Mouse (Mus musculus): ENCODE data around the gene Arhgap24. TPM values are rescaled to one million over a fixed set of nuclear protein-coding genes. Genes with fewer than 3 reads are reported as not detected.
A peak's percentile ranks its signal among the peaks of the same experiment; 100 is the strongest.

The Arhgap24 gene
- polyA plus RNA-seq, 1 experiment from 2014 or later: 12.3 TPM

DNA sequence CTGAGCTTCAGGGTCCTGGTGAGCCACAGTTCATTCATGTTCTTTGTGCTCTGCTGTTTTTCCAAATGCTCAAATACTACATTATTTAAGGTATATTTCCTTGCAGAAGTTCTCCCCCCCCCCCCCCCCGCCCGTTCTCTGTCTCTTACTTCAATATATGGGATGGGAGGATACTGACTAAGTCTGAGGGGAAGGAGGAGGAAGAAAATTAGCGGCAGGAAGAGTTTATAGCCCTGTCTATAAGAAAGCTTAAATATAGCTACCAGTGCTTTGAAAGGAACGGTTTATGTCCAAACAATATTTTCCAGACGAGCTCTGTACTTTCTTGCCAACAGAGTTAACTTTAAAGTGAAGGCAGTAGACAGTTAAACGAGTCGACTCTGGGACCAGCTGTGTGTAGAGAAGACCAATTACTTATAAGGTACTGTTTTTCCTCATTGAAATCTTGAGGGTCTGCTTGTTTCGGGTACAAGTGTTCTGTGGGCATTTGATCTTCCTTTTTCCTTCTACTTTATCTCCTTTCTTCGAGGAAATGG, 243.7 kb downstream of the Arhgap24 start:
- Histone ChIP-seq H3K4me1 (peaks cover 3% of the 10 kb centered on the region; the same call in 1 of the 2 replicates), H3K27ac (replicated peaks) (no peak overlapping the region), H3K4me3 (replicated peaks) (0 out of 2 replicates have a peak overlapping the region, but pooled peaks have one; percentile 7), H3K9me3 (replicated peaks) (no peaks in the 10 kb centered on the region), H3K9ac (replicated peaks) (no peak overlapping the region), H3K36me3 (no peaks in the 10 kb centered on the region), H3K4me2 (0 out of 2 replicates have a peak overlapping the region, but pooled peaks have one; percentile 0), H3K27me3 (replicated peaks) (no peaks in the 10 kb centered on the region)
- 51% methylated on average over 8 of the region's 9 CpGs for WGBS
- no peak for ATAC-seq (ENCODE audit: low FRiP score)

DNA sequence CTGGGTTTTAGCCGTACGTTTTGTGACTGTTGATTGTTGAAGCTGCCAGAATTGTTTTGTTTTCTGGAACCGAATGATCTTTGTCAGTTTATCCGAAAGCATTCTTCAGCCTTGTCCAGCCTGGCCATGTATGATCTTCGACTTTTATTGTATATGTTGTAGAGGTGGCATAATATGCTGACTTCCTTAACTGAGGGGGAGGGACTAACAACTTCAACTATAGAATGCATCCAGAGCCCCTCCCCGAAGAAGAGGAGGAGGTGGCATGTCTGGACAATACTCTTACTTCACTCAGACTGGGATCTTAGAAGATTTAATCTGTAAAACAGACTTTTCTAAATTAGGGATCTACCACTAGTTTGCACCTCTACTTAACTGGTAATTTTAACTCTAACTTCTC, 244.2 kb downstream of the Arhgap24 start:
- 0 out of 2 replicates have a peak overlapping the region, but pooled peaks have one; percentile 0 for H3K4me2 ChIP-seq
- H3K4me3 ChIP-seq (replicated peaks): 0 out of 2 replicates have a peak overlapping the region, but pooled peaks have one; percentile 7
- H3K27ac ChIP-seq (replicated peaks): no peak overlapping the region
- peaks cover 3% of the 10 kb centered on the region; the same call in 1 of the 2 replicates for H3K4me1 ChIP-seq
- no peaks in the 10 kb centered on the region for H3K9me3 ChIP-seq (replicated peaks)
- no peak overlapping the region for H3K9ac ChIP-seq (replicated peaks)
- no peaks in the 10 kb centered on the region for H3K27me3 ChIP-seq (replicated peaks)
- ATAC-seq (ENCODE audit: low FRiP score): no peak
- H3K36me3 ChIP-seq: no peaks in the 10 kb centered on the region
- 77% methylated on average over 6 of the region's 6 CpGs for WGBS

DNA sequence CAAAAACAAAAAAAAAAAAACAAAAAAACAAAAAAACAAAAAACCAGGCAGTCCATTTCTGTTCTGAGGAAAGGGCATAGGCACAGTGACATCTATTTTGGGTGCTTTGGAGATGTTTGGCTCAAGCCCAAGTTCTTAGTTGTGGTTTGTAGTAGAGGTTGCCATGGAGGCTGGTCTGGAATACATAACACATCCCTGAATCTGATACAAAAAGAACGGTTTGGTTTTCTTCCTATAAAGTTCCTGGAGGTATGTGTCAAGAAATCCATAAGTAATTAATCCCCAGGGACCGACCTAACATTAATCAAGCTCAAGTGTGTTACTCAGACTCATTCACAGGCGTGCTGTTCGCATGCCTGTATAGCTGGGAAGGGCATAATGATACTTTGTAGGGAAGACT, 245.8 kb downstream of the Arhgap24 start:
- H3K9me3 ChIP-seq (replicated peaks): no peaks in the 10 kb centered on the region
- no peak overlapping the region for H3K4me3 ChIP-seq (replicated peaks)
- H3K36me3 ChIP-seq: no peaks in the 10 kb centered on the region
- no peak for ATAC-seq (ENCODE audit: low FRiP score)
- H3K27me3 ChIP-seq (replicated peaks): no peaks in the 10 kb centered on the region
- 39% methylated on average over 4 of the region's 4 CpGs for WGBS
- peaks cover 3% of the 10 kb centered on the region; the same call in 1 of the 2 replicates for H3K4me1 ChIP-seq
- H3K9ac ChIP-seq (replicated peaks): no peak overlapping the region
- no peak overlapping the region for H3K27ac ChIP-seq (replicated peaks)
- H3K4me2 ChIP-seq: no peak overlapping the region

DNA sequence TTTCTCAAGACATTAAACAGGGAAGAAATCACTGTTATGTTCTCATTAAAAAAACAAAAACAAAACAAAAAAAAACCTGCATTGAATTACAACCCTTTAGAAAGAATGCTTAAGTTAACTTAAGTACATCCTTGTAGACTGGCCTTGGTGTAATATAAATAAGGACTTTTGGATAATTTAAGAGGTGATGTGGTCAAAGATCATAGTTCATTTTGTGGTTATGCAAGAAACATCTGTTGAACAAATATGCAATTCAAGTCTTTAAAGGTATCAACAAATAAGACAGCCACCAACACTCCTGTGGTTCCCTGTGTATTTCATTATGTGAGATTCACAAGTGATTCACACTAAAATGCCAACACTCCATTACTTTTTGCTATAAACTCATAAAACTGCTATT, 247.3 kb downstream of the Arhgap24 start:
- H3K9ac ChIP-seq (replicated peaks): no peak overlapping the region
- H3K9me3 ChIP-seq (replicated peaks): no peaks in the 10 kb centered on the region
- no peak overlapping the region for H3K27ac ChIP-seq (replicated peaks)
- H3K4me3 ChIP-seq (replicated peaks): no peak overlapping the region
- no peaks in the 10 kb centered on the region for H3K36me3 ChIP-seq
- H3K4me2 ChIP-seq: no peak overlapping the region
- no peaks in the 10 kb centered on the region for H3K27me3 ChIP-seq (replicated peaks)
- ATAC-seq (ENCODE audit: low FRiP score): no peak
- H3K4me1 ChIP-seq: peaks cover 3% of the 10 kb centered on the region; the same call in 1 of the 2 replicates

DNA sequence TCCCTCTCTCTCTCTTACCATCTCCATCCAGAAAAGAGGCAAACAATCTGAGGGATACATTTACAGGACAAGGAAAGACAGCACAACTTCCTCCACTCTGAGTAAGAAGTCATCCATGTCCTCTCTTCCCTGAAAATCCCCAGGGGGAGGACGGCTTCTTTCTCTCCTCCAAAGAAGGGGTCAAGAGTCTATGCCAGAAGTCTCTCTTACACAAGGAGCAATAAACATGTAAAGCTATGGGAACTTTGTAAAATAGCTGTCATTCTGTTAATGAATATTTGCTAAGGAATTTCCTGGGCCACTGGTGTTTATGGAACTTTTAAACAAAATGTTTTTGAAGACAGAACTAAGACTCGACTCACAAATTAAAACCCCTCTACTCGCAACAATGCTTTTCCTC, 248.3 kb downstream of the Arhgap24 start:
- no peak overlapping the region for H3K27ac ChIP-seq (replicated peaks)
- ATAC-seq (ENCODE audit: low FRiP score): no peak
- 64% methylated on average over 3 of the region's 3 CpGs for WGBS
- no peak overlapping the region for H3K4me2 ChIP-seq
- peaks cover 1% of the 10 kb centered on the region; the same call in 1 of the 2 replicates for H3K4me1 ChIP-seq
- H3K27me3 ChIP-seq (replicated peaks): no peaks in the 10 kb centered on the region
- H3K9ac ChIP-seq (replicated peaks): no peak overlapping the region
- H3K4me3 ChIP-seq (replicated peaks): no peak overlapping the region
- H3K9me3 ChIP-seq (replicated peaks): no peaks in the 10 kb centered on the region
- H3K36me3 ChIP-seq: no peaks in the 10 kb centered on the region

DNA sequence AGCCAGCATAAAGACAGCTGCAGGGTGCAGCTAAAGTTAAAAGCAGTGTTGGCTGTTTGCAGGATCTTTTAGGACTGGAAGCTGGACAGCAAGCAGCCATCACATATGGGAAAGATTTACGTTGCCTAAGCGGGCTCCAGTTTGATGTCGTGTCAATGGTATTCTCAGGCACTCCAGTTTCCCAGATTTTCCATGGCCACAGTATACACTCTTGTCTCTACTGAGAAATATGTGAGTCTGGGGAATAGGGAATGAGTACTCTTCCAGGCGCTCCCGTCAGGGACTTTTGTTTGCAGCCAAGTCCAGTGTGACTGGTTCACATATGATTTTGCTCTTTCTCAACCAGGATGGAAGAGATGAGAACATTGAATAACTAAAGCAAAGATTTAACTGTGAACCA, 254.9 kb downstream of the Arhgap24 start:
- H3K9ac ChIP-seq (replicated peaks): no peak overlapping the region

DNA sequence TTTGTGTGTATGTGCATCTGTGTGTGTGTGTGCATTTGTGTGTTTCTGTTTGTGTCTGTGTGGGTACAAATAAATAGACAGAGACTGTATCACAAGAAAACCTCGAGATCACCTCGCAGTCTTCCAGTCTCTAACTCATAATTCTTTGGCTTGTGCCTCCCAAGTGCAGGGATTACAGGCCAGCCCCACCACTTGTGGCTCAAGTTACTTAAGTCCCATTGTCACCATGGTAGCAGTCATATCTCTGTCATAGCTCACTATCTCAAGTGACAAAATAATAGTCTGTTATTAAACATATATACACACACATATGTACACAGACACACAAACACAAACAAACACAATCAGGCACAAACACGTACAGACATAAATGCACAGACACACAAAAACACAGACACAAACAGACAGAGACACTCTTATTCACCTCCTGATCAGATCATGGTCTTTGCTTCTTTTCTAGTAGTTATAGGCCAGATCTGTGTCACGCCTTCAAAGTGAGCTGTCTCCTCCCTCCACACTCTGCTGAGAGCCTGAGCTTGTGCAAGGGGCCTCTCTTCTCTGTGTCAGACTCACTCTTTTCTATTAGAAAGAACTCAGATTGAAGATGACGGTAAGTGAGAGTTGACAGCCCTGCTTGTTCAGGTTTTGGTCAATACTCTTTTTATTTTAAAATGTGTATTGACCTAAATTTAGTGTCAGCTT, 261.5 kb downstream of the Arhgap24 start:
- Histone ChIP-seq H3K27ac (replicated peaks) (no peak overlapping the region), H3K4me1 (no peaks in the 10 kb centered on the region), H3K27me3 (replicated peaks) (no peaks in the 10 kb centered on the region), H3K9ac (replicated peaks) (no peak overlapping the region), H3K4me2 (no peak overlapping the region), H3K9me3 (replicated peaks) (no peaks in the 10 kb centered on the region), H3K36me3 (no peaks in the 10 kb centered on the region), H3K4me3 (replicated peaks) (no peak overlapping the region)
- WGBS: 74% methylated on average over 5 of the region's 5 CpGs
- ATAC-seq (ENCODE audit: low FRiP score): no peak

More for the DNA sequence above, 254.9 kb downstream of the Arhgap24 start:
- Histone ChIP-seq H3K36me3 (no peaks in the 10 kb centered on the region), H3K4me2 (no peak overlapping the region), H3K27me3 (replicated peaks) (no peaks in the 10 kb centered on the region), H3K4me1 (0 out of 2 replicates have a peak, but pooled peaks cover 5% of the 10 kb centered on the region), H3K27ac (replicated peaks) (0 out of 2 replicates have a peak overlapping the region, but pooled peaks have one; percentile 10), H3K4me3 (replicated peaks) (no peak overlapping the region), H3K9me3 (replicated peaks) (no peaks in the 10 kb centered on the region)
- 60% methylated on average over 5 of the region's 5 CpGs for WGBS
- ATAC-seq (ENCODE audit: low FRiP score): no peak

DNA sequence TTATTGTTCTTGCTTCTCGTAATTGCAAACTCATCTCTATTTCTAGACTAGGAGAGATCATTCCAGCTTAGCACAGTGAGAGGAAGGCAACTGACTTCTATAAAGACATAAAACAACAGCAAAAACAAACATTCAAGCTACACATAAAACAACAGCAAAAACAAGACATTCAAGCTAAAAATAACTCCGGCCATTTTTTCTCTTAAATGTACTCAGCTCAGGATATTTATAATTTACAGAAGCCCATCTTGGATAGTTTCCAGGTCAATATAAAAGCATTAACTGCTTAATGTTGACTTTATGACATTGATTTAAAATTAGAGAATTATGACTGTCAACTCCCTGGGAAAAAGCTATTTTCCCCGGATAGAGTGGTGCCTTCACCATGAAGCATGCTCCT, 262.2 kb downstream of the Arhgap24 start:
- H3K27me3 ChIP-seq (replicated peaks): no peaks in the 10 kb centered on the region
- no peak overlapping the region for H3K27ac ChIP-seq (replicated peaks)
- no peak overlapping the region for H3K4me2 ChIP-seq
- no peaks in the 10 kb centered on the region for H3K4me1 ChIP-seq
- no peak for ATAC-seq (ENCODE audit: low FRiP score)
- H3K36me3 ChIP-seq: no peaks in the 10 kb centered on the region
- no peak overlapping the region for H3K4me3 ChIP-seq (replicated peaks)
- WGBS: 72% methylated on average over 3 of the region's 3 CpGs
- H3K9ac ChIP-seq (replicated peaks): no peak overlapping the region
- H3K9me3 ChIP-seq (replicated peaks): no peaks in the 10 kb centered on the region

DNA sequence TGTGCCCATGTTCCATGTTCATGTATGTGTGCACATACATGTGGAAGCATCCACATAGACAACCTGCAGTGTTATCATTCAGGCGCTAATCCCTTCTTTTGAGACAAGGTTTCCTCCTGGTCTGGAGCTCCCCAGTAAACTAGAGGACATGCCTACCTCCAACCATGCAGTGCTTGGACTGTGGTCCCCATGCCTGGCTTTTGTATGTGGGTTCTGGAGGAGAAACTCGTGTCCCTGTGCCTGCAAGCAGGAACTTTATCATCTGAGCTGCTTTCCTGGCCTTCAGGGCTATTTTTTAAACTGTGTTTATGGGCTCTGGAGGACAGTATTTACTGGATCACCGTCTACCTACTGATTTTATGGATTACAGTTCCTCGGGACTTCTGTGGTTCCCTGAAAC, 262.9 kb downstream of the Arhgap24 start:
- Histone ChIP-seq H3K36me3 (no peaks in the 10 kb centered on the region), H3K27me3 (replicated peaks) (no peaks in the 10 kb centered on the region), H3K9ac (replicated peaks) (no peak overlapping the region), H3K27ac (replicated peaks) (no peak overlapping the region), H3K4me2 (no peak overlapping the region), H3K9me3 (replicated peaks) (no peaks in the 10 kb centered on the region), H3K4me3 (replicated peaks) (no peak overlapping the region), H3K4me1 (no peaks in the 10 kb centered on the region)
- ATAC-seq (ENCODE audit: low FRiP score): no peak
- WGBS: 73% methylated on average over 4 of the region's 4 CpGs

DNA sequence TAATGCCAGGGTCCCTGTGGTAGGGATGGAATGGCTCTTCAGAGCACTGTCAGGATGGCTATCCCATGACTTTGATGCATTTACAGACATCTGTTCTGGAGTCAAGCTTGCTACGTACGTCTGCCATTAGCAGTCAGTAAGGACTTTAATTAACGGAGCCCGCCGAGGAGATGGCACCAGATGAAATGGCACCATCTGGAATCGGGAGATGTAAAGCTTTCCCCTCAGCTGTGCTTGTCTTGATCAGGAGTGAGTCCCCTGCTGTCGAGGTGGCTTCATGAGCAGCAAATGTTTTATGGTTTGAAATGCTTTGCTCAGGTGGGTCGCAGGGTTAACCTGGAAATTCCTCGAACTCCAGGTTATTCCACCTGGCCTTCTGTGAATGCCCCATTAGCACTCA, 267.0 kb downstream of the Arhgap24 start:
- no peaks in the 10 kb centered on the region for H3K27me3 ChIP-seq (replicated peaks)
- H3K4me2 ChIP-seq: no peak overlapping the region
- ATAC-seq (ENCODE audit: low FRiP score): no peak
- no peaks in the 10 kb centered on the region for H3K4me1 ChIP-seq
- H3K4me3 ChIP-seq (replicated peaks): no peak overlapping the region
- H3K9me3 ChIP-seq (replicated peaks): no peaks in the 10 kb centered on the region
- no peaks in the 10 kb centered on the region for H3K36me3 ChIP-seq
- H3K9ac ChIP-seq (replicated peaks): no peak overlapping the region
- WGBS: 49% methylated on average over 9 of the region's 9 CpGs
- H3K27ac ChIP-seq (replicated peaks): no peak overlapping the region

DNA sequence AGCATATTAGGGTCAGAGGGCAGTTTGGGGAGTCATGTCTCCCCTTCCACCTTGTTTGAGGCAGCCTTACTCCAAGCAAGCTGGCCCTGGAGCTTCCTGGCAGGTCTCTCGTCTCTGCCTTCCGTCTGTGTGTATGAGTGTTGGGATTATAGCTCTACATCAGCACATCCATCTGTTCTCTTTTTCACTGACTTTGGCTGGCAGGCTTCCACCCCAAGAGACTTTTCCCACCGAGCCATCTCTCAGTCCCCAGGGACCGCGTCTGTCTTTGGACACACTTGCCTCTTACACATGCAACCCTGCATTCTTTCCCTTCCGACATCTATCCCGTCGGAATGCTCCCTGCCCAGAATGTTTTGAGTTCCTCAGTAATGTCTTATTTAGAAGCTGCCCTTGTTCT, 267.8 kb downstream of the Arhgap24 start:
- 70% methylated on average over 8 of the region's 8 CpGs for WGBS
- no peak for ATAC-seq (ENCODE audit: low FRiP score)
- Histone ChIP-seq H3K9ac (replicated peaks) (no peak overlapping the region), H3K27ac (replicated peaks) (no peak overlapping the region), H3K36me3 (no peaks in the 10 kb centered on the region), H3K4me3 (replicated peaks) (no peak overlapping the region), H3K4me1 (no peaks in the 10 kb centered on the region), H3K27me3 (replicated peaks) (no peaks in the 10 kb centered on the region), H3K4me2 (no peak overlapping the region), H3K9me3 (replicated peaks) (no peaks in the 10 kb centered on the region)

DNA sequence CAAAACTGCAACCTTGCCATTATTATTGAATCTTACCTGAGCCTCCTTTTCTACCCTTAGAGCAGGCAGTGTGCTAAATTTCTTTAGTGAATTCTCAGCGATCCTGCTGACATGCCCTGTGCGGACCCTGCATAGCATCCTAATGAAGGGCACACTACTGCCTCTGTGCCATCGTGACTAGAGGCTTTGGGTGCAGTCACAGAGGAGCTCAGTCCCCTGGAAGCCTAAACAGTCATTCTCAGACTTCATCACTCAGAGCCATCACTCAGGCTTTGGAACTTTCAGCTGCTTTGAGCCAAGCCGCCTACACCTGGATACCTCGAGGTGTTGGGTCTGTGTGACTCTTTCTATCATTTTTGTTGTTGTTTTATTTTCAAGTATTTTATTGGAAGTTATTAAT, 269.5 kb downstream of the Arhgap24 start:
- 79% methylated on average over 5 of the region's 5 CpGs for WGBS
- no peak for ATAC-seq (ENCODE audit: low FRiP score)

More for the DNA sequence above, 269.5 kb downstream of the Arhgap24 start:
- H3K4me1 ChIP-seq: no peaks in the 10 kb centered on the region
- no peaks in the 10 kb centered on the region for H3K9me3 ChIP-seq (replicated peaks)
- no peak overlapping the region for H3K27ac ChIP-seq (replicated peaks)
- no peak overlapping the region for H3K9ac ChIP-seq (replicated peaks)
- no peaks in the 10 kb centered on the region for H3K36me3 ChIP-seq
- no peak overlapping the region for H3K4me2 ChIP-seq
- H3K4me3 ChIP-seq (replicated peaks): no peak overlapping the region
- H3K27me3 ChIP-seq (replicated peaks): no peaks in the 10 kb centered on the region
